ENCODE assay signal across 10 mouse cellular contexts in the genomic region with DNA sequence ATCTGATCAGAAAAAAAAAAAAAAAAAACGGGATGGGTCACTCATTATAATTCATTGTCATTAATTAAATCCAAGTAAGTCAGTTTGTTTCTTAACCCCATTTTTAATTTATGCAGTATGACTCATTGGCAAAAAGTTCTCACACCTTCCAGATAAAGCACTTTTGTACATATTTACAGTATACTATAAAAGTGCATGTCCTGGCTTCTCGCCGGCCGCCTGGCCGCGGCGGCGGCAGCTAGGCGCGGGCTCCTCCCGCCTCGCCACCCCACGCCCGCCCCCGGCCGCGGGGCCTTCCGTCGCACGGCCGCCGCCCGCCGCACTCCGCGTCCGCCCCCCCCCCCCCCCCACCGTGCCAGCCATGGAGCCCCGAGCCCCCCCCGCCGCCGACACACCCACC. TPM values are rescaled to one million over a fixed set of nuclear protein-coding genes. Genes with fewer than 3 reads are reported as not detected.
A peak's percentile ranks its signal among the peaks of the same experiment; 100 is the strongest.
DNase-seq lines count a peak whose midpoint lies in the region; ATAC-seq and TF ChIP-seq lines count a peak whose summit lies in the region.
"Had no signal": no experiment of that assay in that cellular context is flagged by ENCODE, and none has a peak within 500 bp of the region (broad histone marks: within the 10 kb centered on the region; RNA-seq: fewer than 3 reads in every experiment).

No protein-coding gene starts in this region.

- DNase-seq in heart, adult 9 months (ENCODE audit: low spot score in 2 of 2) = no peak
- DNase-seq in embryo, embryonic 11 days = peak; percentile 36
- DNase-seq in hindbrain, postnatal 0 days (ENCODE audit: low spot score) = no peak
- no peak for DNase-seq in thymus, postnatal 10 days (ENCODE audit: low spot score in 2 of 2)
- DNase-seq in adipocyte (ENCODE audit: low spot score) = no peak
- no peak for DNase-seq in spleen, postnatal 36 days (ENCODE audit: low spot score in 2 of 2)
- DNase-seq: heart, postnatal 4 days had no signal

- no peak for ATAC-seq in heart, embryonic 11.5 days (replicated peaks; ENCODE audit: insufficient number of reproducible peaks, low FRiP score, low TSS enrichment)
- ATAC-seq in hindbrain, postnatal 0 days = no peak
- ATAC-seq in midbrain, embryonic 12.5 days (ENCODE audit: low FRiP score, low read depth) = no peak

- no peaks in the 10 kb centered on the region for H3K4me1 ChIP-seq in heart, embryonic 11.5 days (ENCODE audit: control insufficient read depth, insufficient read depth, low read length)
- no peaks in the 10 kb centered on the region for H3K4me1 ChIP-seq in hindbrain, postnatal 0 days (ENCODE audit: insufficient read depth, low read length)
- H3K4me1 ChIP-seq in midbrain, embryonic 12.5 days = no peaks in the 10 kb centered on the region

- peak overlapping the region; percentile 37 for H3K4me3 ChIP-seq in heart, embryonic 11.5 days (ENCODE audit: low read depth, low read length)
- peak overlapping the region; percentile 37 for H3K4me3 ChIP-seq in hindbrain, postnatal 0 days (ENCODE audit: low read length)
- peak overlapping the region; percentile 39 for H3K4me3 ChIP-seq in midbrain, embryonic 12.5 days

- WGBS in heart, embryonic 11.5 days (ENCODE audit: insufficient replicate concordance) = 7% methylated on average over 29 of the region's 32 CpGs
- 29% methylated on average over 18 of the region's 32 CpGs for WGBS in hindbrain, postnatal 0 days
- 9% methylated on average over 28 of the region's 32 CpGs for WGBS in midbrain, embryonic 12.5 days

- no peaks in the 10 kb centered on the region for H3K36me3 ChIP-seq in heart, embryonic 11.5 days (ENCODE audit: control insufficient read depth, insufficient read depth, low read length)
- H3K36me3 ChIP-seq in hindbrain, postnatal 0 days (ENCODE audit: insufficient read depth, low read length) = no peaks in the 10 kb centered on the region
- no peaks in the 10 kb centered on the region for H3K36me3 ChIP-seq in midbrain, embryonic 12.5 days

- H3K4me2 ChIP-seq in heart, embryonic 11.5 days = peak overlapping the region; percentile 63
- H3K4me2 ChIP-seq in hindbrain, postnatal 0 days (ENCODE audit: low read depth, low read length) = peak overlapping the region; percentile 63
- peak overlapping the region; percentile 57 for H3K4me2 ChIP-seq in midbrain, embryonic 12.5 days (replicated peaks)

- H3K27ac ChIP-seq in heart, embryonic 11.5 days (ENCODE audit: low read depth, low read length) = no peak overlapping the region
- H3K27ac ChIP-seq in hindbrain, postnatal 0 days = no peak overlapping the region
- H3K27ac ChIP-seq in midbrain, embryonic 12.5 days (replicated peaks) = no peak overlapping the region

- no peaks in the 10 kb centered on the region for H3K27me3 ChIP-seq in heart, embryonic 11.5 days (ENCODE audit: control insufficient read depth, insufficient read depth, low read length)
- H3K27me3 ChIP-seq in hindbrain, postnatal 0 days (ENCODE audit: insufficient read depth, low read length) = no peaks in the 10 kb centered on the region
- no peaks in the 10 kb centered on the region for H3K27me3 ChIP-seq in midbrain, embryonic 12.5 days

- no peaks in the 10 kb centered on the region for H3K9me3 ChIP-seq in heart, embryonic 11.5 days (replicated peaks; ENCODE audit: control insufficient read depth, low read length)
- no peaks in the 10 kb centered on the region for H3K9me3 ChIP-seq in hindbrain, postnatal 0 days (ENCODE audit: low read length)
- H3K9me3 ChIP-seq in midbrain, embryonic 12.5 days = no peaks in the 10 kb centered on the region

- no peak for TF ChIP-seq CTCF in hindbrain, postnatal 0 days (IDR thresholded peaks at IDR 0.05; ENCODE audit: low read depth)

- H3K9ac ChIP-seq in heart, embryonic 11.5 days (ENCODE audit: low read depth, low read length) = no peak overlapping the region
- H3K9ac ChIP-seq in hindbrain, postnatal 0 days (replicated peaks; ENCODE audit: low read length) = no peak overlapping the region
- H3K9ac ChIP-seq in midbrain, embryonic 12.5 days (replicated peaks) = peak overlapping the region; percentile 53; the same call in 1 of the 2 replicates

RNA-seq across cellular contexts. Expression of a gene that starts 27.1 kb away (rescaled TPM):
- polyA plus RNA-seq in heart, embryonic 11.5 days (2014; fragmentation: Nextera tagmentation; extraction: Ambion mirVana) = 5.2 and 8.2 TPM in 2 replicates
- 1.5 and 3.1 TPM in 2 replicates for total RNA-seq in hindbrain, postnatal 0 days (2014; rRNA removed)
- 4.3 and 4.8 TPM in 2 replicates for polyA plus RNA-seq in hindbrain, postnatal 0 days (2015; fragmentation: Nextera tagmentation; extraction: Ambion mirVana)
- polyA plus RNA-seq in midbrain, embryonic 12.5 days (2016; fragmentation: Nextera tagmentation; extraction: Ambion mirVana) = 11.8 and 13.9 TPM in 2 replicates

RNA-seq across cellular contexts. Expression of a gene that starts 45.5 kb away (rescaled TPM):
- polyA plus RNA-seq in heart, embryonic 11.5 days (2014; fragmentation: Nextera tagmentation; extraction: Ambion mirVana) = 0.11 TPM in 1 of 2 replicates, not detected in the other
- total RNA-seq in hindbrain, postnatal 0 days (2014; rRNA removed) = 0.50 and 0.78 TPM in 2 replicates
- polyA plus RNA-seq in hindbrain, postnatal 0 days (2015; fragmentation: Nextera tagmentation; extraction: Ambion mirVana) = 1.1 TPM in 2 replicates
- polyA plus RNA-seq in midbrain, embryonic 12.5 days (2016; fragmentation: Nextera tagmentation; extraction: Ambion mirVana) = not detected in 2 replicates
- polyA plus RNA-seq: C2C12 had no signal

RNA-seq across cellular contexts. Expression of a gene that starts 52.2 kb away (rescaled TPM):
- 19.2 and 21.6 TPM in 2 replicates for polyA plus RNA-seq in heart, embryonic 11.5 days (2014; fragmentation: Nextera tagmentation; extraction: Ambion mirVana)
- total RNA-seq in hindbrain, postnatal 0 days (2014; rRNA removed) = 7.2 and 14.1 TPM in 2 replicates
- 13.1 and 15.7 TPM in 2 replicates for polyA plus RNA-seq in hindbrain, postnatal 0 days (2015; fragmentation: Nextera tagmentation; extraction: Ambion mirVana)
- 31.9 and 32.8 TPM in 2 replicates for polyA plus RNA-seq in midbrain, embryonic 12.5 days (2016; fragmentation: Nextera tagmentation; extraction: Ambion mirVana)
